Mouse (Mus musculus) ES-E14 (cell line): ENCODE results near the gene Fuz. TPM values are rescaled to one million over a fixed set of nuclear protein-coding genes. Genes with fewer than 3 reads are reported as not detected.
"Not testable (repeated sequence)": the region's sequence is repeated elsewhere in the genome, so short reads cannot be mapped to it uniquely, and the experiment has no call there.

Experiments
- DNase-seq: peaks from one replicate; pipeline ENCODE4 v3.0.0-alpha.2; 2013; ENCODE audit warnings: low read depth, low spot score
- H3K27ac ChIP-seq: 2 replicates; pipeline ENCODE4 v1.5.1; 2012; ENCODE audit warnings: low read depth, mild to moderate bottlenecking, low read length, moderate library complexity, mixed read lengths; ENCODE audit not compliant: poor library complexity, insufficient read depth, severe bottlenecking
- H3K36me3 ChIP-seq: 2 replicates; pipeline ENCODE4 v1.6.1; 2012; ENCODE audit warnings: mild to moderate bottlenecking, low read length, moderate library complexity, mixed read lengths; ENCODE audit not compliant: control insufficient read depth, poor library complexity, insufficient read depth, severe bottlenecking
- H3K4me1 ChIP-seq, 2 experiments: fragments of 150-350 bp in 1 of 2; sonication (generic) in 1 of 2; 2 replicates each; pipeline ENCODE4 v1.6.1; 2012; ENCODE audit warnings: low read length in 2 of 2, mild to moderate bottlenecking in 1 of 2, mixed read lengths in 1 of 2; ENCODE audit not compliant: control insufficient read depth in 2 of 2, insufficient read depth in 2 of 2, poor library complexity in 1 of 2
- H3K4me3 ChIP-seq, 2 experiments: fragments of 150-350 bp in 1 of 2; sonication (generic) in 1 of 2; 2 replicates each; pipeline ENCODE4 v1.5.1; 2012; ENCODE audit warnings: low read length in 2 of 2, low read depth in 1 of 2, mild to moderate bottlenecking in 1 of 2, mixed read lengths in 1 of 2; ENCODE audit not compliant: insufficient read depth in 1 of 2, poor library complexity in 1 of 2, severe bottlenecking in 1 of 2
- H3K9ac ChIP-seq: 2 replicates; pipeline ENCODE4 v1.6.1; 2012; ENCODE audit warnings: low read depth, mild to moderate bottlenecking, low read length, mixed read lengths; ENCODE audit not compliant: poor library complexity, insufficient read depth, severe bottlenecking
- H3K9me3 ChIP-seq: fragments of 150-350 bp; sonication (generic); 2 replicates; pipeline ENCODE4 v1.6.1; 2012; ENCODE audit warnings: low read depth, mild to moderate bottlenecking, low read length; ENCODE audit not compliant: control insufficient read depth, insufficient read depth
- CHD2 ChIP-seq: IDR thresholded peaks from 2 replicates; pipeline ENCODE4 v1.6.1; 2014; ENCODE audit warnings: mild to moderate bottlenecking, low read depth, low read length, inconsistent platforms
- HCFC1 ChIP-seq: IDR thresholded peaks from 2 replicates; pipeline ENCODE4 v1.6.1; 2012; ENCODE audit warnings: low read length, inconsistent platforms, borderline replicate concordance; ENCODE audit not compliant: insufficient read depth
- MAFK ChIP-seq: IDR thresholded peaks from 2 replicates; pipeline ENCODE4 v1.6.1; 2014; ENCODE audit warnings: mild to moderate bottlenecking, low read depth, low read length, inconsistent platforms; ENCODE audit not compliant: insufficient read depth
- ZC3H11A ChIP-seq: IDR thresholded peaks from 2 replicates; pipeline ENCODE4 v1.6.1; 2012; ENCODE audit warnings: low read depth, mild to moderate bottlenecking, inconsistent platforms, low read length, borderline replicate concordance
- ZNF384 ChIP-seq: IDR thresholded peaks from 2 replicates; pipeline ENCODE4 v1.6.1; 2012; ENCODE audit warnings: low read depth, low read length, inconsistent platforms
- in situ Hi-C, 2 experiments: fragments of 600-800 bp; cut with MboI; formaldehyde crosslinking; loops; one replicate each; pipeline ENCODE4 v1.15.1; 2025; ENCODE audit warnings: low sequenced_read_pairs in 2 of 2, inconsistent platforms in 1 of 2; ENCODE audit not compliant: unreplicated experiment in 2 of 2
- total RNA-seq: library from RNA; depleted of rRNA; stranded (reverse); fragments of 300-350 nt; gene quantifications from 2 replicates; pipeline ENCODE4 v1.2.3, GENCODE M21; 2012

The Fuz gene
- total RNA-seq, 1 experiment: 14.2 TPM

DNA sequence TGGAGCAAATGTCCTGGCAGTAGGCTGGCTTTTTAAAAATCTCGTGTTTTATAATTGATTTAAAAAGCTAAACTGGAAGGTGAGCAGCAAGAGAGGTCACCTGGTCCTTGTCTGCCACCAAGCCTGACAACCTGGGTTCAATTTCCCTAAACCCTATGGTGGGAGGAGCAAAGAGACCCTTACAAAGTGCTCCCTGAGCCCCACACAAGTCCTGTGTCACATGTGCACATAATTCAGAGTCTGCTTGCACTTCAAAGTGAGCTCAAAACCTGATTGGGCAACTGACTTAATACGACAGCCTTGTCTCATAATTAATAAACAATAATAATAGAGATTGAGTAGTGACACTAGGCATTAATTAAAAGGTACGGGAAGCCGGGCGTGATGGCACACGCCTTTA is 25.3 kb upstream of the Fuz start:
- no peak overlapping the region for H3K9ac ChIP-seq
- in situ Hi-C loops: no loop called here
- H3K4me1 ChIP-seq: peaks cover 0 to 18% of the 10 kb centered on the region in 2 experiments; a peak in 2 of 4 replicates
- DNase-seq: no peak
- peaks cover 4% of the 10 kb centered on the region; the same call in 1 of the 2 replicates for H3K36me3 ChIP-seq
- no peak for TF ChIP-seq CHD2
- TF ChIP-seq ZC3H11A: no peak
- no peak for TF ChIP-seq HCFC1
- TF ChIP-seq MAFK: no peak
- TF ChIP-seq ZNF384: no peak
- no peaks in the 10 kb centered on the region for H3K9me3 ChIP-seq
- H3K27ac ChIP-seq: no peak overlapping the region
- 0 out of 4 replicates have a peak overlapping the region, but pooled peaks of 1 of the 2 experiments have one; percentile 0 for H3K4me3 ChIP-seq

DNA sequence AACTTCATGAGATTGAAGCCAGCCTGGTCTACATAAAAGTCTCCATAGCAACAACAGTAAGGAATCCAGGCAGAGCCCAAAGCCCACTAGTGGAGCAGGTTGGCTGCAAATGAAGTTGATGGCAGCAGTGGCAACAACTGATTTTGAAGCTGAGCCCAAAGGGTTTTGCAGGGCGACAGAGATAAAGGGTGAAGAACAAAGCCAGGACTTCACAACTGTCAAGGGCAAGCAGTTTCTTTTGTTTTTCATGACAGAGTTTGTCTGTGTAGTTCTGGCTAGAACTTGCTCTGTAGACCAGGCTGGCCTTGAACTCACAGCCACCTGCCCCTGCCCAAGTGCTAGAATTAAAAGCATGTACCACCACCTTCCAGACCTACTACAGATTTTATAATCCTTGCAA is 24.7 kb upstream of the Fuz start:
- H3K9me3 ChIP-seq: no peaks in the 10 kb centered on the region
- no peak overlapping the region for H3K4me3 ChIP-seq
- TF ChIP-seq ZNF384: no peak
- TF ChIP-seq ZC3H11A: no peak
- no peak for TF ChIP-seq CHD2
- no peak for TF ChIP-seq MAFK
- no peak for TF ChIP-seq HCFC1
- H3K36me3 ChIP-seq: peaks cover 2% of the 10 kb centered on the region; the same call in 1 of the 2 replicates
- H3K9ac ChIP-seq: no peak overlapping the region
- DNase-seq: no peak
- peaks cover 0 to 17% of the 10 kb centered on the region in 2 experiments; a peak in 2 of 4 replicates for H3K4me1 ChIP-seq
- no peak overlapping the region for H3K27ac ChIP-seq
- in situ Hi-C loops: no loop called here

DNA sequence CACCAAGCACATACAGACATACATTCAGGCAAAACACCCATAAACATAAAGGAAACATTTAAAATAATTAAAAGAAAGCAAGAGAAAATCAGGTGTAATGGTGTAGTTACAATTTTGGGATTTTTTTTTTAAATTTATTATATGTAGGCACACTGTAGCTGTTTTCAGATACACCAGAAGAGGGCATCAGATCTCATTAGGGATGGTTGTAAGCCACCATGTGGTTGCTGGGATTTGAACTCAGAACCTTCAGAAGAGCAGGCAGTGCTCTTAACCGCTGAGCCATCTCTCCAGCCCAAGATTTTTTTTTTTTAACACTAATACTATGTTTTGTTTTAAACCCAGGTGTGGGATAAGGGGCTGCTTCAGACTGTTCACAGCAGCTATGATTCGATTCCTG is 24.1 kb upstream of the Fuz start:
- in situ Hi-C loops, H3K4me3 ChIP-seq, H3K9ac ChIP-seq, H3K36me3 ChIP-seq, H3K9me3 ChIP-seq, H3K27ac ChIP-seq, DNase-seq: not testable (repeated sequence)
- H3K4me1 ChIP-seq: peaks cover 0 to 11% of the 10 kb centered on the region in 2 experiments; a peak in 2 of 4 replicates

DNA sequence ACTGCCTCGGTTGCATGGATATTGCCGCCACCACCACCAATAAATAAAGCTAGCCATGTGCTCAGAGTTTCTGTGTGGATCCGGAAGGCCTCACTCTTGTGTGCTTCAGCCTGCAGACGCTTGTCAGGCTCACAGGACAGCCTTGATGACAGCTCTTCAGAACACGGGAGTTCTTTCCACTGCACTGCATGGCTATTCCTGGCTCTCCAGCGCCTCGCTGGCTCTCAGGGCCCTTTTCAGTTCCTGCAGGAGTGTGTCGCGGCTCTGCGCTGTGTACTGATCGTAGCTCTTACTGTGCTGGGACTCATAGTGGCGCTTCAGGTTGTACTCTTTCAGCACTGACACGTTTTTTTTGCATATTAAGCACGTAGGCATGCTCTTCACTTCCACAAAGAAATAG is 18.0 kb upstream of the Fuz start:
- Histone ChIP-seq H3K9me3 (no peaks in the 10 kb centered on the region), H3K9ac (no peak overlapping the region), H3K36me3 (peaks cover 57% of the 10 kb centered on the region), H3K4me3 (no peak overlapping the region), H3K27ac (no peak overlapping the region), H3K4me1 (no peaks in the 10 kb centered on the region; a peak in 1 of 4 replicates)
- in situ Hi-C loops: no loop called here
- TF ChIP-seq MAFK (no peak), HCFC1 (no peak), ZC3H11A (no peak), ZNF384 (no peak), CHD2 (no peak)
- no peak for DNase-seq

DNA sequence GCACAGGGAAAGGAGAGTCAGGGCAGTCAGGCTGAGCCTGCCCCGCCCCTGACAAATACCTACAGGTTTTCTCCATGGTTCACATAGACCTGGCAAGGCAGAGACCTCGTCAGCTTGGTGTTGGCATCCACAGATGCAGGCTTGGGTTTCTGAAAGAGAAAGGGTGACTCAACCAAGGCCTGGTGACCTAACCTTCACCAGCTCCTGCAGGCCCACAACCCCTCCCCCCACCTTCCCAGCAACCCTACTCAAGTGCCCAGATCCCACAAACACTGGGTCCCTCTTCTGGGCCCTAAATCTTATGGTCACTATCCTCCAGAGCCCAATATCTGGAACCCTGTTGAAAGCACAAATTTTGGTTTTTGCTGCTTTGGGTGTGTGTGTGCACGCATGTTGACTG is 12.8 kb upstream of the Fuz start:
- TF ChIP-seq ZNF384 (no peak), HCFC1 (no peak), ZC3H11A (no peak)
- Histone ChIP-seq H3K4me1 (peaks cover 0 to 7% of the 10 kb centered on the region in 2 experiments; a peak in 1 of 4 replicates), H3K9ac (no peak overlapping the region), H3K36me3 (peaks cover 79% of the 10 kb centered on the region), H3K27ac (no peak overlapping the region), H3K9me3 (no peaks in the 10 kb centered on the region), H3K4me3 (no peak overlapping the region)
- in situ Hi-C loops: no loop called here
- no peak for DNase-seq
